Mouse (Mus musculus): ENCODE measurements around the gene Olfr1129.

DNA sequence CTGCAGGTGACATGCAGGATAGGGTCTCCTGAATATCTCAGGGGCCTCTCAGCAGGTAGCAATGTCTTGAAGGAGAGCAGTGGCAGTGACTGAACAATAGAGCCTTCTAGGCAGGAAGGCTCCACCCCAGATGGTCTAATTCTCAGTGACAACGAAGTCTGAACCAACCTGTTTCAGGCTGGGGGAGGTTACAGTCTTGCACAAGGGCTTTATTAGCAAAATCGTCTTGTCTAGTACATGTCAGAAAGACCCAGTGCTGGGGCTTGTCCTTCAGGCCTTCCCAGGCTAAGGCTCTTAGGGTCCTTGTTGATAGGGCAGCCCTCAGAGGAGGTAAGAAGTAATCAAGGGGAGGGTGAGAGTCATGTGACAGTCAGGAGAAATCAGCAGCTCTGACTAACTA is 38.9 kb upstream of the Olfr1129 start:
- TF ChIP-seq CTCF (IDR thresholded peaks at IDR 0.05; ENCODE audit: low read depth), result no peak
- TF ChIP-seq EP300 (IDR thresholded peaks at IDR 0.05; ENCODE audit: low read depth), result no peak

Measured in liver, postnatal 0 days (tissue).